Mouse (Mus musculus): ENCODE data around the gene Kcmf1.

DNA sequence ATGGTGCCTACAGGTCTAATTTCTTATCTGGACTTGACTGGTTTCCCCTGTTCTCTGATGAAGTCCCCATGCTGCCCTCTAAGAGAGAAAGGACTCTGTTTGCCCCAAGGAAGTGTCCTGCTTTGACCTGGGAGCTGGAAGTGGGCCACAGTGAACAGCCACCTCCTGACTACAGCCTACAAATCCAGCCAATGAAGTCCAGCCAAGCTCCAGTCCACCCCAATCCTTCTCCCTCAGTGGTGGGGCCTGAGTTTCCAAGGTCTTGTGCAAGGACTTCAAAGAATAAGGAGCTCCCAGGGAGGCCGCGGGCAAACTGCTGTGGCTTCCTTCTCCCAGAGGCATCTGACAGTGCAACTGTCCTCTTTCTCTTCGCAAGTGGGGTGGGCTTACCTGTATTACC is 26.4 kb downstream of the Kcmf1 start:
- no peak for TF ChIP-seq POLR2A (IDR thresholded peaks at IDR 0.05; ENCODE audit: control insufficient read depth, low read depth, low read length)
- no peak for TF ChIP-seq CTCF (IDR thresholded peaks at IDR 0.05; ENCODE audit: control insufficient read depth, insufficient read depth, insufficient replicate concordance, low read depth, low read length)

Measured in testis, adult 2 months (tissue).